Mouse (Mus musculus) liver, embryonic 14.5 days (tissue): Measurements from ENCODE around the gene Rora.

Source experiments
- CTCF ChIP-seq: IDR thresholded peaks from 2 replicates; pipeline ENCODE4 v1.5.1; 2016; ENCODE audit warnings: antibody characterized with exemption, low read depth, control low read depth
- EP300 ChIP-seq: IDR thresholded peaks from 2 replicates; pipeline ENCODE4 v1.6.1; 2016; ENCODE audit warnings: antibody characterized with exemption, low read depth

DNA sequence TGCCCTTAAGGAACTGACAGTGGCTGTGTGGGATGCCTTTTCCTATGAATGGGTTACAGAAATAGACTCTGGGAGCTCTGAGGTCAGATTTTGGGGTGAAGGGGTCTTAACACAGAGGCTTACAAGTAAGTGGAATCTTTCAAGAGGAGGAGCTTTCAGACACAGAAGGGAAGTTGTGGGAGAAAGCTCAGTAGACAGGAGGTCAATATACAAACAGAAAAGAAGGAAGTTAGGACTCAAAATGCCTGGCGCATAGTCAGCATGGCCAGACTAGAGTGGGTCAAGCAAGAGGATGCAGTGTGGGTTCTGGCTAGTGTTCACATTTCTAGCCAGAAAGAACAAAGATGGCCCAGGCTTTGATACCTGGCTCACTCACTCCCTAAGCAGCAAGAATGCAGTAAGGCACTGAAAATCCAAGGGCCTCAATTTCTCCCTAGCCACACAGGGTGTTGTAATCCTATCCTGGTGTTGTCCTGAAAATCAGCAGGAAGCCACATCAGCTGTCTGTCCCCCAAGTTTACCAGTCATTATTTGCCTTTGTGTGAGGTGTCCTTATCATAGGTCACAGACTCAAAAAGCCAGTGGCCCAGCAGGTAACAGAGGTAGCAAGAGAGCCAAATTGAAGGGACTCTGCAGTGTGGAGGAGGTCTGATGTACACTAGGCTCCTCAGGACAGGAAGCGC is 456.2 kb downstream of the Rora start:
- TF ChIP-seq EP300 (no peak), CTCF (no peak)
